Mouse (Mus musculus) embryonic stem cell, embryonic (primary cell): Measurements from ENCODE around the gene Krtap3-1.

Experiments used
- CTCF ChIA-PET, 4 experiments: fragments of 300-600 bp in 2 of 4; fragments of 350-600 bp in 2 of 4; sonication (Branson Sonifier 250); formaldehyde crosslinking; loops; one replicate each; lab custom pipeline; 2022; ENCODE audit warnings: inconsistent platforms in 2 of 4; lab: Charles Lee
- POLR2A ChIA-PET, 4 experiments: fragments of 300-600 bp in 2 of 4; fragments of 350-600 bp in 2 of 4; sonication (Branson Sonifier 250); formaldehyde crosslinking; loops; one replicate each; lab custom pipeline; 2022; ENCODE audit warnings: antibody characterized with exemption in 4 of 4, inconsistent platforms in 1 of 4; lab: Charles Lee

Gene Krtap3-1

DNA sequence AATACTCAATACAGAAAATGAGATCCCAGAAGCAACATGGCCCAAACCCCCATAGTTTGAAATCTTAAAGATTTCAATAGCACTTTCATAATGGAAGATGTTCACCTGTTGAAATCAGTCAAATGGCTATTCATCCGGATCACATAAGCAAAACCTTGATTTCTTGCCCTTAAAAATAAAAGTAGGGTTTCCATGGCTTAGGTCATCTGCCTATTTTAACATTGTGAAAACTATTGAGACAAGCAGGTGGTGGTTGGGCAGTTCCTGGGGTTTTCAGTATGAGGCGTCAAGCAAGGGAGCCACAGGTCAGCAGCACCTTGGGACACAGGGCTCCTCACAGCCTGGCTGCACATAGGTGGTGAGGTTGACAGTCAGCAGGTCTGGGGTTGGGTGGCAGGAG, 10.2 kb downstream of the Krtap3-1 start:
- ChIA-PET POLR2A (no interaction called here), CTCF (no interaction called here)

DNA sequence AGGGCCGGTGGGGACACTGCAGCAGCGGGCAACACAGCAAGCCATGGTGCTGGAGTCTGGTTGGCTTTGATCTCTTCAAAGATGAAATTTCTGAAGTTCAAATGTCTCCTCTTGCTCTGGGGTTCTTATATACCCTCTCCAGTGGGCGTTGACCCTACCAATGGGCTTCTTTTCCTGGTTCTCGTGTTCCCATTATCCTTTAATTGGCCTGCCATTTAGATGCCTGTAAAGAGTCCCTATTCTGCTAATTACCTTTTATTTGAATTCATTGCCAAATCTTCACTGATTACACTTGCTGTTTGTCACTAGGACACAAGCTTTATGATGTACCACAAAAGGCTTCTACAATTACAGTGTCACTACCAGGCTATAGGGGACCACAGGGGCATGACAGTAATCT, 15.7 kb downstream of the Krtap3-1 start, which contains the start of gene Krtap3-3:
Gene Krtap3-3 (minus strand): TSS at position 101 of the 400 bp plus-strand sequence.
- POLR2A ChIA-PET = no interaction called here
- CTCF ChIA-PET = no interaction called here

DNA sequence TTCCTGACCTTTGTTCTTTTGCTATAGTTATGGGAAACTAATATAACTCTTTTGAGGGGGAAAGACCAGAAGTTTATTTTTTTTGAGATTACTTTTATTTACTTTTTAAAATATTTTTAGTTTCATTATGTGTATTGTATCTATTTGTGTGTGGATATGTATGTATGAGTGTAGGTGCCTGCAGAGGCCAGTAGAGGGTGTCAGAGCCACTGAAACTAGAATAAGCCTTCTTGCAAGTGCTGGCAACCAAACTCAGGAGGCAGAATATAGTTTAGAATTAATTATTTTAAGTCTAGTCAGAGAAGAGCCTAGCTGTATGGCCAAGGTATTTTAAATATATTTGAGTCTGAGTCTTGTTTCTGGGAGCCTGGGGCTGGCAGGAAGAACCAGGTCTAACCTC, 18.5 kb downstream of the Krtap3-1 start:
- ChIA-PET CTCF (interaction anchor here in 1 of 4 experiments (0.9 kb wide), 1 partner anchor 621 kb away, joined by 3 read pairs; no protein-coding TSS in a partner anchor), POLR2A (interaction anchor here in 1 of 4 experiments (1.1 kb wide), 1 partner anchor 8 kb away, joined by 4 read pairs; no protein-coding TSS in a partner anchor)

DNA sequence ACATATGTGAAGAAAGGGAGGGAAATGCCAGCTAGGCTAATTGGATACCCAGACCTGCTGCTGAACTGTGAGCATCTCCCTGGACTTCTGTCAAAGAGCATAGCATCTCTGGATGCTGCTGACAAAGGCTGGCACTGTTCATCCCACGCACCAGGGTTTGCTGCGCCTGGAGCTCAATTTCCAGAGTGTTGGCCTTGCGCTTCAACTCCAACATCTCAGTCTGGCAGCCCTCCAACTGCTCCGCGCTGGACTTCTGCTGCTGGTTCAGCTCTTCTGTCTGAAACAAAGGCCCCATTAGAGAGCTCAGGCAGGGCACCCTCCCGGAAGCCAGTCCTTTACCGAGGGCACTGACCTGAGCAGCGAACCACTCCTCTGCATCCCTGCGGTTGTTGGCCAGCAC, 26.7 kb downstream of the Krtap3-1 start:
- CTCF ChIA-PET = interaction anchor here in 1 of 4 experiments (0.5 kb wide), 2 partner anchors 106 to 423 kb away, joined by 3 to 11 read pairs; no protein-coding TSS in a partner anchor

DNA sequence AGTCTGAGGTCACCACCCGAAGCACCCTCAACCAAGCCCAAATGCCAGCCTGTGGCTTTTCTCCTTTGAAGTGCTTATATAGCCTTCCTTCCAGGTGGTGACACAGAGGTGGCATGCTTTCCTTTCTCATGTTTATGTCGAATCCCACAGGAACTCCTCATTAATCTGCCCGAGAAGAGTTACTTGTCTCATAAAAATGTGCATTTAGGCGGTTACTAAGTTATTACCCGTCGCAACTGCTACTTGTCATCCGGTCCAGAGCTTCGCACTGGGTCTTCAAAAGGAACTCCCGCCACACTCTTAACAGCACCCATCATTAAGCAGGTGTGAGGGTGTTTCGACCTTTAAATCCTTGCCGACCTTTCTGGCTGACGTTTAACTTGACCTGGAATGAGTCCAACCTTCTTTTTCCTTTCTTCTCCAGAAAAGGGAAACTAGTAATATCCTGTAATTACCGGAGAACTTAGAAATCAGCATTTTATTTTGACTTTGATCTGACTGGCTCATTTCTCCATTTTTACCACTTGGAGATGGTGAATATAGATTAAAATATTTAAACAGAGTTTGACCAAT, 45.1 kb downstream of the Krtap3-1 start, which contains the start of gene Krt39:
Gene Krt39 (minus strand): TSS at position 51 of the 573 bp plus-strand sequence.
- POLR2A ChIA-PET = interaction anchor here in 1 of 4 experiments (0.6 kb wide), 1 partner anchor 667 kb away, joined by 4 read pairs; no protein-coding TSS in a partner anchor
- CTCF ChIA-PET = no interaction called here

More for the DNA sequence above, 26.7 kb downstream of the Krtap3-1 start:
- POLR2A ChIA-PET = interaction anchor here in 1 of 4 experiments (0.6 kb wide), 1 partner anchor 8 kb away, joined by 4 read pairs; no protein-coding TSS in a partner anchor
